Mouse (Mus musculus) kidney, postnatal 0 days (tissue): ENCODE data around the gene Kansl3. TPM values are rescaled to one million over a fixed set of nuclear protein-coding genes. Genes with fewer than 3 reads are reported as not detected.
A peak's percentile ranks its signal among the peaks of the same experiment; 100 is the strongest.

ENCODE experiments used
- ATAC-seq: fragments of 200-750 bp; cut with Nextera tagmentation; replicated peaks from 2 replicates; pipeline ENCODE4 v1.8.0; 2017; ENCODE audit warnings: low read depth, moderate number of reproducible peaks, moderate TSS enrichment, moderate library complexity; ENCODE audit not compliant: low FRiP score
- DNase-seq: peaks from one replicate; pipeline ENCODE4 v3.0.0-alpha.2; 2016; ENCODE audit warnings: low spot score
- H3K27ac ChIP-seq: fragments of 300-500 bp; sonication (generic); 2 replicates; pipeline ENCODE4 v1.5.1; 2014; ENCODE audit warnings: mild to moderate bottlenecking
- H3K27me3 ChIP-seq: fragments of 300-500 bp; sonication (generic); 2 replicates; pipeline ENCODE4 v1.6.1; 2014; ENCODE audit warnings: low read length, mixed read lengths; ENCODE audit not compliant: insufficient read depth
- H3K36me3 ChIP-seq: fragments of 300-500 bp; sonication (generic); 2 replicates; pipeline ENCODE4 v1.6.1; 2014; ENCODE audit warnings: low read length, mixed read lengths; ENCODE audit not compliant: insufficient read depth
- H3K4me1 ChIP-seq: fragments of 300-500 bp; sonication (generic); replicated peaks from 2 replicates; pipeline ENCODE4 v1.6.1; 2014; ENCODE audit warnings: antibody characterized with exemption, low read length, mixed read lengths; ENCODE audit not compliant: insufficient read depth
- H3K4me2 ChIP-seq: fragments of 300-500 bp; sonication (generic); 2 replicates; pipeline ENCODE4 v1.6.1; 2014; ENCODE audit warnings: mild to moderate bottlenecking, low read length, moderate library complexity, mixed read lengths
- H3K4me3 ChIP-seq: fragments of 300-500 bp; sonication (generic); replicated peaks from 2 replicates; pipeline ENCODE4 v1.5.1; 2014; ENCODE audit warnings: low read depth, low read length
- H3K9ac ChIP-seq: fragments of 300-500 bp; sonication (generic); 2 replicates; pipeline ENCODE4 v1.6.1; 2014; ENCODE audit warnings: low read depth, low read length
- H3K9me3 ChIP-seq: fragments of 300-500 bp; sonication (generic); replicated peaks from 2 replicates; pipeline ENCODE4 v1.6.1; 2016; ENCODE audit warnings: low read length, inconsistent platforms, mixed read lengths
- CTCF ChIP-seq: IDR thresholded peaks from 2 replicates; pipeline ENCODE4 v1.5.1; 2016; ENCODE audit warnings: antibody characterized with exemption, low read depth, mild to moderate bottlenecking, moderate library complexity
- WGBS: fragments of 180-500 bp; shearing (Covaris S2); extraction: QIAGEN DNeasy Blood & Tissue Kit; methylation state at CpG from one replicate; pipeline ENCODE4 v1.1.7; 2014; 5-methylcytosine and 5-hydroxymethylcytosine counted together
- polyA plus RNA-seq: library from polyadenylated mRNA; unstranded; fragments of >200 nt; fragmentation: Nextera tagmentation; extraction: Ambion mirVana; gene quantifications from 2 replicates; pipeline ENCODE4 v1.2.1, GENCODE M21; 2015

Gene Kansl3
- polyA plus RNA-seq, 1 experiment from 2014 or later = 30.0 TPM

DNA sequence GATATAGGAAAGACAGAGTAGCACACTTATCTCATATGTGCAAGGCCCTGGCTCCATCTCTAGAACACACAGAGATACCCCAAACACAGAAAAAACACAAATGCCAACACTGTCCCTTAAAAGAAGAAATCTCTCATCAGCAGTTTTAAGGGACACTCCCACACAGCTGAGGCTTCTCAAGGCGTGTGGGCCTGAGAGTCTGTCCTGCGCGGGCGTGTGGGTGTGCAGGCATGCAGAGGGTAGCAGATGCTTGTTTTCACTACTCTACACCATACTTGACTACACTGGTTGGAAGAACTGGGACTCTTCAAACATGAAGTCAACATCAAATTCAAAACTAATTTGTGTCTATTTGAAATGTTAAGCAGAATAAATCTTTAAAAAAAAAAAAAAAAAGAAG lies 16.6 kb downstream of the Kansl3 start:
- no peak overlapping the region for H3K9ac ChIP-seq
- TF ChIP-seq CTCF = no peak
- WGBS = 63% methylated on average over 4 of the region's 4 CpGs

GRCm38 (mm10) chr1:36342547-36342946 lies 26.4 kb downstream of the Kansl3 start:
- Histone ChIP-seq H3K4me3 (no peak overlapping the region), H3K27me3 (no peaks in the 10 kb centered on the region), H3K4me1 (no peaks in the 10 kb centered on the region), H3K9me3 (no peaks in the 10 kb centered on the region), H3K36me3 (peaks cover 81% of the 10 kb centered on the region), H3K4me2 (no peak overlapping the region), H3K27ac (no peak overlapping the region), H3K9ac (no peak overlapping the region)
- 94% methylated on average over 6 of the region's 6 CpGs for WGBS
- no peak for DNase-seq
- no peak for ATAC-seq
- TF ChIP-seq CTCF = no peak

More for the DNA sequence above, 16.6 kb downstream of the Kansl3 start:
- no peaks in the 10 kb centered on the region for H3K9me3 ChIP-seq
- peaks cover 77% of the 10 kb centered on the region for H3K36me3 ChIP-seq
- no peak overlapping the region for H3K27ac ChIP-seq
- H3K27me3 ChIP-seq = no peaks in the 10 kb centered on the region
- ATAC-seq (no peak), DNase-seq (no peak)
- H3K4me3 ChIP-seq = no peak overlapping the region
- no peak overlapping the region for H3K4me2 ChIP-seq
- H3K4me1 ChIP-seq = no peaks in the 10 kb centered on the region

DNA sequence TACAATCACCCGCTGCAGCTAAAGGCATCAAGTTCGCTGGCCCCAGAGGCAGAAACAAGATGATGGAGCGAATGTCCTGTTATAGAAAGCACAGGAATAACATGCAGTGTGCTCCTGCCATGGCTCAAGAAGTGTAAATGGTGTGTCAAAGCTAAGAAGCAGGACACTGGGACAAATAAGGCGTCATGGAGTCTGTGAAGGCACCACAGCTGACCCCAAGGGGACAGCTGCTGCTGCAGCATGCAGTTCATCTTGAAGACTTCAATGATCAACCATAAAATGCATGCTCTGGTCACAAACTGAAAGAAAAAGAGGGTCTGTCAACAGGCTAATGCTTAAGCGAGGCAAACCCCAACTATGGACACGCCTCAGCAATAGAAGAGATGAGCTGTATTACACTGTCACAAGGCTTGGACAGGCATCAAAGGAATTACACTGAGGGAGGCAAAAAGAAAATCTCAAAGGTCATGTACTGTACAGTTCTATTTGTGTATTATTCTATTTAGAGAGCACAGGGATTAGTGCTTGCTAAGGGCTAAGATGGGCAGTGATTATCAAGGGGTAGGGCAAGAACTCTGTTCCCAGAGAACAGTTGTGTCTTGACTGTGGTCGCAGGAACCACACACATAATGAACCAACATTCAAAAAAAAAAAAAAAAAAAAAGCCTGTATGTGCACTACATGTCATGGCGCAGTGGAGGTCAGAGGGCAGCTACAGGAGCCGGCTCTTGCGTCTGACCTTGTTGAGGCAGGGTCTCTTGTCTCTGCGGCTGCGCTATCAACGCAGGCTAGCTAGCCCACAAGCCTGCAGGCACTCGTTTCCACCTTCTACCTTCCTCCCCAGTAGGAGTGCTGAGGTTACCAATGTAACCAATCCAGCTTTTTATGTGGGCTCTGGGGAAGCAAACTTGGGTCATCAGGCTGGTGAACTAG lies 35.8 kb downstream of the Kansl3 start:
- TF ChIP-seq CTCF = no peak
- WGBS = 75% methylated on average over 14 of the region's 14 CpGs
- H3K27me3 ChIP-seq = no peaks in the 10 kb centered on the region
- no peak overlapping the region for H3K9ac ChIP-seq
- H3K4me1 ChIP-seq = no peaks in the 10 kb centered on the region
- no peak overlapping the region for H3K27ac ChIP-seq
- H3K4me2 ChIP-seq = no peak overlapping the region
- DNase-seq (peak; percentile 42), ATAC-seq (peak; percentile 72)
- H3K36me3 ChIP-seq = peaks cover 31% of the 10 kb centered on the region
- H3K4me3 ChIP-seq = no peak overlapping the region
- H3K9me3 ChIP-seq = no peaks in the 10 kb centered on the region

- no peak for ATAC-seq
- Histone ChIP-seq H3K27me3 (no peaks in the 10 kb centered on the region), H3K9ac (no peak overlapping the region), H3K4me3 (no peak overlapping the region), H3K4me2 (no peak overlapping the region), H3K27ac (no peak overlapping the region), H3K4me1 (no peaks in the 10 kb centered on the region), H3K36me3 (peaks cover 18% of the 10 kb centered on the region; the same call in 1 of the 2 replicates), H3K9me3 (no peaks in the 10 kb centered on the region)
- no peak for DNase-seq
- 65% methylated on average over 6 of the region's 6 CpGs for WGBS
- no peak for TF ChIP-seq CTCF
Measured at GRCm38 (mm10) chr1:36331743-36332142, 37.2 kb downstream of the Kansl3 start.

- 89% methylated on average over 2 of the region's 2 CpGs for WGBS
Measured at GRCm38 (mm10) chr1:36326815-36327214, 42.2 kb downstream of the Kansl3 start.

DNA sequence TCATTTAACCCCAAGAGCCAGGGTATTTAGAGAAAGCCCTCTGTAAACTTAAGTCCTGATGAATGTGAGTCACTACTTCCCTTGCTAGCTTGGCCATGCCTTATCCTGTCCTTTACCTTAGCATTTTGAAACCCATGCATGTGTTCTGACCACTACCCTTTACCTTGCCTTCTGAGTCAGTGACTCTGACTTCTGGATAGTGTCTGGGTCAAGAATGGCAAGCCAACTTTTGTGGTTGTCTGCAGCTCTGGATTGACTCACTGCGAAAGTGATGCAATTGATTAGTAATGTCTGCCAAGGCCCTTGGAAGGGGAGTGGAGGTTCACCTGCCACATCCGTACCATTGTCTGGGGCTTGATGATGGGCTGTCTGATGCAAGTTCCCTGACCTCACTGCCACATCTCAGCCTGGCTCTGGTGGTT lies 43.1 kb downstream of the Kansl3 start:
- Histone ChIP-seq H3K9me3 (no peaks in the 10 kb centered on the region), H3K4me2 (no peak overlapping the region), H3K9ac (no peak overlapping the region), H3K36me3 (peaks cover 7% of the 10 kb centered on the region; the same call in 1 of the 2 replicates), H3K27me3 (no peaks in the 10 kb centered on the region), H3K27ac (no peak overlapping the region), H3K4me1 (0 out of 2 replicates have a peak, but pooled peaks cover 4% of the 10 kb centered on the region), H3K4me3 (no peak overlapping the region)
- no peak for TF ChIP-seq CTCF
- no peak for DNase-seq
- WGBS = 90% methylated on average over 2 of the region's 2 CpGs
- ATAC-seq = no peak

More at GRCm38 (mm10) chr1:36326815-36327214, 42.2 kb downstream of the Kansl3 start:
- ATAC-seq (no peak), DNase-seq (no peak)
- H3K4me3 ChIP-seq = no peak overlapping the region
- H3K36me3 ChIP-seq = peaks cover 5% of the 10 kb centered on the region; the same call in 1 of the 2 replicates
- no peaks in the 10 kb centered on the region for H3K27me3 ChIP-seq
- H3K27ac ChIP-seq = no peak overlapping the region
- H3K4me1 ChIP-seq = 0 out of 2 replicates have a peak, but pooled peaks cover 4% of the 10 kb centered on the region
- no peak overlapping the region for H3K4me2 ChIP-seq
- no peaks in the 10 kb centered on the region for H3K9me3 ChIP-seq
- TF ChIP-seq CTCF = no peak
- H3K9ac ChIP-seq = no peak overlapping the region
